Mouse (Mus musculus): Measurements from ENCODE around the gene Poll.
A peak's percentile ranks its signal among the peaks of the same experiment; 100 is the strongest.

Poll gene

DNA sequence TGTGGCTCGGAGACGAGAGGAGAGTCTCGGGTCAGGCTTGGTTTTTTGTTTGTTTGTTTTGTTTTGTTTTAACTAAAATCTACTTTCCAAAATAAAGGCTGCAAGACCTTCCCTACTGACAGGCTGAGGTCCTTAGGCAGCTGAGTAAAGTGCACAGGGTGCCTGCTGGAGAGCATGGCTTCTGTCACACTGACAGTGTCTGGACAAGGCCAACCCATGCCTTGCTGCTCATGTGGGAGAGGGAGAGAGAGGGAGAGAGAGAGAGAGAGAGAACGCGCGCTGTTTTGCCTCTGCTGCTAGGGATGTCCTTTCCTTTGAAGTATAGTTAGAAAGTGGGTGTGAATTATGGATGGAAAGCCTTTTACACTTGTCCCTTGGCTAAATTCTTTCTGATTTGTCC, 28.8 kb downstream of the Poll start:
- DNase-seq = peak; percentile 23

DNA sequence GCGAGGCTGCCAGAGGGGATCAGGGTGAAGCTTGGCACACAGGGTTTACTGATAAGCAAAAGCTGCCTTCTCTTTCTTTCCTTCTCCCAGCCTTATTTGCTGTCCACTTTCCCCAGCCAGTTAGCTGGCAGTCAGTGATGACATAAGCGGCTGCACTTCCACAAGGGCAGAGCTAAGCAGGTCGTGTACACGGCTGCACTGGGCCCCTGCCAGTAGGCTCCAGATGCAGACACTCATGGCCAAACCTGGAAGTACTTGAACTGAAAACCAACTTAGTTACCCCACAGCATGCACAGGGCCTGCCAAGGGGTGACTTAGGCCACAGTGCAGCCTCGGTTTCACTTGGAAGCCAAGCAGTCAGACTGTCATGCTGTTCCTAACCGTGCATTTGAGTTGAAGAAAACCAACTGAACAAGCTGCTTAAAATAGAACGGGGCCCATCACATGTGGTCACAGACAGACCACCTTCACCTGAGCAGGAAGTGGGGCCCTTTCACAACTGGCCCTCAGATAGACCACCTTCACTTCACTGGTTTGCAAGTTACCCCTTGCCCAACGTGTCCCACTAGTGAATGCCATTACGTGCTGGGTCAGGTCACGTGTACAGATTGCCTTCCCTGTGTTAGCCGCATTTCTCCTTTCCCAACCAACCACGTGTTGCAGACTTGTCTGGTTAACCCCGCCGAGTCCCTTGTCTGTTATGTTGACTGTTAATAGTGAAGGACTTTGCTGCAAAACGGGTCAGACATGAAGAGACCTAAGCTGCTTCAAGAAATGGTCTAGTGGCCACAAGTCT, 29.9 kb downstream of the Poll start:
- DNase-seq = no peak

DNA sequence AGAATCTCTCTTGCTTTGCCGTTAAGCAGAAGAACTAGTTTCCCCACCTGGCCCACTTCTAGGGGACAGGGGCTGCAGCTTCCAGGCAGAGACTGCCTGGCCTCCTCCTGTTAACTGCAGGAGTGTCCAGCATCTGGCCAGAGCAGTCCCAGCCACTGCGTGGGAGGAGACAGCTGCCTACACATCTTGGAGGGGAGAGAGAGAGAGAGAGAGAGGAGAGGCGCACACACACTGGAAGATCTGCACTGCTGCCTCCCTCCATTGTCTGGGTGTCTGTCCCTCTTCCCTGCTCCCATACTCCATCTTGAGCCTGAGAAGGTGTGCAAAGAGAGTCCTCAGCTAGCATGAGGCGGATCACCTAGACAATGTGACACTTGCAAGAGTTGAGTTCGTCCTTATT, 31.0 kb downstream of the Poll start:
- no peak for DNase-seq

DNA sequence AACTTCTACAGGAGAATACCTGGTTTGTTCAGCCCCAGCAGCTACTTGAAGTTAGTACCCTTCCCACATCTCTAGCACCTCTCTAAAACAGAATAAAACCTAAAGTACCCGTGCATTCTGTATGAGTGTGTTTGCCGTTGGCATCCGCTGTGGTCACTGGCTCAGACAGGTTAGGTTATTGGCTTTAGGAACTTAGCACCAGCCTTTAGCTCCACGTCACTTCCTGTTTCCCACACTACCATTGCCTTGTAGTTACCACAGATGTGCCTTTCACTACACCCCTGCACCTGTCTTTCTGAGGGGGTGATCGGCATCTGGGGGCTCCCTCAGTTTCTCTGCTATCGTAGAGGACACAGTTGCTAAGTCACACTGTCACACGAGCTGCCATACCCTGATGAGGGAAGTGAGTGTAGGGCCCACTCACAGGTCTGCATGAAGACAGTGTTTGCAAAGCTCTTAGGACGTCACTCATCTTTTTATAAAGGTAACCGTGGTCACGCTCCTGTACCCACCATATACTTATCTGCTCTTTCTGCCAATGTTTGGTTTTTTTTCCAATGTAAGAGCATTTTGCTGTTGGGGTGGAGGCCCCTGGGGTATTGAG, 32.3 kb downstream of the Poll start:
- DNase-seq = no peak

DNA sequence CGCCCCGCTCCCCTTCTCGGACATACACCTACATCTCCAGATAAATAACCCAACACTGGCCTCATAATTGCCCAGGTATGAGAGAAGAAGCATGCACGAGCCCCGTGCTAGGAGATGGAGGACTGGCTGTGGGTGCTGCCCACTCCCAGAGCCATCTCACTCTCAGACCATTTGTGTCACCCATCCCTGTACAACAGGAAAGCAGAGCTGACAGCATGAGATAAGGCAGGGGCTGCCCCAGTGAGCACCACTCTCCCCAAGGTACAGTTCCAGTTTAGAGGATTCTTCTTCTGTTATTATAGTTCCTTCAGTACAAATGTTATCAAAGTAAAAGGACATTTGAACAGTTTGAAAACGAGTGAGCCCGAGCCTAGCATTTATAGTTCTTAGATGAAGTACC, 32.9 kb downstream of the Poll start:
- DNase-seq = no peak

DNA sequence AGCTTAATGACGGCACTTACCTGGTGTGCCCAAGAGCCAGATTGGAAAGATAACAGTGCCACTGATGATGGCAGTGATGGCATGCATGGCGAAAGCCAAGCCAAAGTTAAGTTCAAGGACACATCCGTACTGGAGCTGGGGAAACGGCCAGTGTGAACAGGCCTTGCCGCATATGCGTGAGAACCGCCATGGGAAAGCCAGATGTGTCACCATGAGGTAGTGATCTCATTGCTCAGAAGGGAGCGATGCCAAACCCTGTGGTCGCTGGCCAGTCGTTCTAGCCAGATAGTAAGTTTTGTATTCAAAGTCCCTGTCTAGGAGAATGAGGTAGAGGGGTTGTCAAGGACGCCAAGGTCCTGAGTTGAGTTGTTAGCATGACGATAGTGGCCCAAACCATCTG, 44.1 kb downstream of the Poll start:
- no peak for DNase-seq

DNA sequence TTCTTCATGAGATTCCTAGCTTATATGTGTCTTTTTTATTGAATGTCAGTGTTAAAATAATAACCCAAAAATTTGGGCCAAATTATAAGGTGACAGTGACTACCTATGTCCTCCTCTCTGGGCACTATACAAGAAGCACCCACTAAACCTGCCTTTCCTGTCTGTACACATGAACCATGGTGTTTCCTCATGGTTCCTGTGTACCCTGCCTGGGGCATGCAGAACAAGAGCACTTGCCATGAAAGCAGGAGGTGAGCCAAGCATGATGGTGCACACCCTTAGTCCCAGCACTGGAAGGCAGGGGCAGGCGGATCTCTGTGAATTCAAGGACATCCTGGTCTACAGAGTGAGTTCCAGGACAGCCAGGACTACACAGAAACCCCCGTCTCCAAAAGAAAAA, 45.0 kb downstream of the Poll start:
- DNase-seq = no peak

DNA sequence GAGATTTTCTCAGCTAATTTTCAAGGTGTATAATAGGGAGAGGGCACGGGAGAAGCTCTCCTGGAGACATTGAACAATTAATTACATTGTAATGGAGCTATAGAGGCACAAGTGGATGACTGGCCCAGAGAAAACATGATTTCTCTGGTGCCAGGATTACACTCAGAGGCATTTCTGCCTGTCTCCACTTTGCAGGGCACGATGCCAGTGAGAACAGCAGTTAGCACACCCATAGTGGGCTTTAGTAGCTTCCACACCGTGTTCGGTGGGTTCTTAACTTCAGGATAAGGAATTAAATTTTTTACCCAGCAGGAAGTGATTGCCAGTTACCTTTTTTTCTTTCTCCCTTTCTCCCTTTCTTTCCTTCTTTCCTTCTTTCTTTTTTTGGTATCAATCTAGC, 48.9 kb downstream of the Poll start:
- DNase-seq = no peak

DNA sequence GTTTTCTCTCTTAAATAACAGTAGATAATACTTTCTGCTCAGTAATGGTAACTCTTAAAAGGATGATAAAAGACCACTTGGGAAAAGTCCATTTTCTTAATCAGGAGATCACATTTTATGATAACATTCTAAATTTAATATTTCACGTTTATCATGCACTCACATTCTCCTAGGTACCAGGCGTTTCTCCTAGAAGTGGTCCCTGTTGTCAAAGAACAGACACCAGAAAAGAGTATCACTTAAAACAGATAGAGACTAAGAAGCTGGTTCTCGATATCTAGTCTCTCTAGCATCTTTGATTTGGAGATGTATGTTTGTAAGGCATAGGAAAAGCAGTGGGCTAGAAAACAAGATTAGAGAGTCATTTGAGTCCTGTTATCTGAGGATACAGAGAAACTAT, 49.7 kb downstream of the Poll start:
- DNase-seq = no peak

DNA sequence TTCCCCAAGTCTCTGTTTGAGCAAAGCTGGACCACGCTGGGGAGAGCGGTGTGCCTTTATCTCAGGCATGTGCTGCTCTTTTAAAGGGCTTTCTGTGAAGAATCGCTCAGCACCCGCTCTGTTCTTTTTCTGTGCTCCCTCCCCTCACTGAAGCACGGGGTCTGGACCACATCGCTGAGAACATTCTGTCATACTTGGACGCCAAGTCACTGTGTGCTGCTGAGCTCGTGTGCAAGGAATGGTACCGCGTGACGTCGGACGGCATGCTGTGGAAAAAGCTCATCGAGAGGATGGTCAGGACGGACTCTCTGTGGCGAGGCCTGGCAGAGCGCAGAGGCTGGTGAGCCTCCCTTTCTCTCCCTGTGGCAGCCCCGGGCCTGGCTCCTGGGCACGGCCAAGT, 52.8 kb downstream of the Poll start:
- no peak for DNase-seq

DNA sequence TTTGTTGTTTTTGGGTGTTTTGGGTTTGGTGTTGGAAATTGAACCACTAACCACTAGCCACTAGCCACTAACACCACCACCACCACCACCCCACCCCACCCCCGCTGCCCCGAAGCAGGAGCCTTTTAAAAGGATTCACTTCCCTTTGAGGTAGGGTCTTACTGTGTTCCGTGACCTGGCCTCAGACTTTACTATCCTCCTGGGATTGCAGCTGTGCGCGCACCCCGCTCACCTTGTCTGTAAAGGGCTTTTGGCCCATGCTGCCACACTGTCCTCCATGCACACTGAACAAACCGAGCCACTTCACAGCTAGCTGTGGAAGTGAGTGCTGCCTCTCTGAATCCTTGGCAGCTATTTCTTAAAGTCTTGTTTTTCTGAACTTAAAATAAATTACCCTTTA, 54.9 kb downstream of the Poll start:
- DNase-seq = no peak
